Mouse (Mus musculus): ENCODE measurements around the gene AI597479. TPM values are rescaled to one million over a fixed set of nuclear protein-coding genes. Genes with fewer than 3 reads are reported as not detected.

Gene AI597479
- polyA plus RNA-seq, 1 experiment from 2014 or later, result 32.0 TPM

DNA sequence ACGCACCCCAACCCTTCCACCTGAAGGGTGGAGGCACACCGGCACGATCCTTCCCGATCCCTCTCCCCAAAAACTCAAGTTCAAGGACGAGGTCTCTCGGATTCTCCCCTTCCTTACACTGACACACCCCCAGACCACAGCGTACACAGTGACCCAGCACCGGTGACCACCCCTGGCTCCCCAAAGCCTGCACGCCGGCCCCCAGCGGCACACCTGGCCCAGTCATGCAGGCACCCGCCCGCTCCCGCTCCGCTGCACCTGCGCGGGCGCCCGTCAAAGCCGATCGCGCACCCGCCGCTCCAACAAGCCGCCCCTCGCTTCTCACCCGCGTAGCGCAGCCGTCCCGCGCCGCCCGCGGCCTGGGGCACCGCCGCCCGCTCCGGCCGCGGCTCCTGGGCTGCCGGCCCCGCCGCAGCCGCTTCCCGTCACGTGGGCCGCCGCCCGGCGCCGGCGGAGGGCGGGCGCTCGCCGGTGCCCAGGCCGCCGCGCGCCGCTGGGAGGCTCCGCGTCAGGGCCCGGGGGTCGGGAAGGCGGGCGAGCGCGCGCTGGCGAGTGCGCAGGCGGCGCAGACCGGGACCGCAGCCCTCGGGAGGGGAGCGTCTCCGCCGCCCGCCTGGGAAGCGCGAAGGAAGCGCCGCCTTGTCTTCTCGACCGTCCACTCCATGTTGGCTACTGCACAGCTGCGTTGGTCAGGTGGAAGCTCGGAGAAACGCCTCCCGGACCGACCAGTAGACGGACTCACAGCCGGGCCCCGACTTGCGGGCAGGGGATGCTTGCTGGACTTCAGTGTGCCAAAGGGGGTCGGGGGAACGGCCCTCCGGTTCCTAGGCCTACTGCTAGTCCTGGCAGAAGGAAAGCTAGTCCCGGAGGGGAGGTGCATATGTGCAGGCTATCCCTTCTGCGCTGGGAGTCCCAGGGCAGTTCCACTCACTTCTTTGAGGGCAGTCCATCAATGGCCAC is 6.2 kb upstream of the AI597479 start:
- H3K4me2 ChIP-seq, result peak overlapping the region; percentile 85
- H3K4me3 ChIP-seq (ENCODE audit: low read depth, low read length), result peak overlapping the region; percentile 67
- H3K27ac ChIP-seq (ENCODE audit: low read depth), result peak overlapping the region; percentile 62
- no peaks in the 10 kb centered on the region for H3K9me3 ChIP-seq (ENCODE audit: low read depth, low read length)
- H3K9ac ChIP-seq, result peak overlapping the region; percentile 82
- under 1% methylated on average over 102 of the region's 102 CpGs for WGBS
- DNase-seq (peak; percentile 79), ATAC-seq (ENCODE audit: insufficient read depth) (peak; percentile 88)
- H3K36me3 ChIP-seq (ENCODE audit: insufficient read depth), result no peaks in the 10 kb centered on the region
- H3K4me1 ChIP-seq (ENCODE audit: insufficient read depth), result no peaks in the 10 kb centered on the region
- no peaks in the 10 kb centered on the region for H3K27me3 ChIP-seq (ENCODE audit: insufficient read depth, low read length)
- TF ChIP-seq CTCF (IDR thresholded peaks at IDR 0.05; ENCODE audit: low read depth), result no peak

DNA sequence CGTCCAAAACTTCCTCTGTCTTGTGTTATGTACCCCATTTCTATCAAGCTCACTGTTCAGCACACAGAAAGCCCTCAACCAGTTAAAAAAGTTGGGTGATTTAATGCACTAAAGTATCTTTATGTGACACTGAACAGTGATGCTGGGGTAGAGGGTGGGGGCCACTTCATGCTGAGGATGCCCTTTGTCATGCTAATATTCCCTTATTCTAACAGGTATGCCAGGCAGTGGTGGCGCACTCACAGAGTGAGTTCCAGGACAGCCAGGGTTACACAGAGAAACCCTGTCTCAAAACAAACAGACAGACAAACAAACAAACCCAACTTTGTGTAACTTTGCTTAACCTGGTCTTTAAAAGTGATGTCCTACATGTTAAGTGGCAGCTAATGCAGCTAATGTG is 4.3 kb upstream of the AI597479 start:
- Histone ChIP-seq H3K27ac (ENCODE audit: low read depth) (no peak overlapping the region), H3K4me3 (ENCODE audit: low read depth, low read length) (no peak overlapping the region), H3K4me1 (ENCODE audit: insufficient read depth) (no peaks in the 10 kb centered on the region), H3K36me3 (ENCODE audit: insufficient read depth) (no peaks in the 10 kb centered on the region), H3K9me3 (ENCODE audit: low read depth, low read length) (no peaks in the 10 kb centered on the region), H3K4me2 (no peak overlapping the region), H3K27me3 (ENCODE audit: insufficient read depth, low read length) (no peaks in the 10 kb centered on the region), H3K9ac (no peak overlapping the region)
- TF ChIP-seq CTCF (IDR thresholded peaks at IDR 0.05; ENCODE audit: low read depth), result no peak
- ATAC-seq (ENCODE audit: insufficient read depth) (no peak), DNase-seq (no peak)
- 88% methylated on average over 2 of the region's 2 CpGs for WGBS

GRCm38 (mm10) chr1:43108729-43109128 is 10.2 kb downstream of the AI597479 start:
- no peaks in the 10 kb centered on the region for H3K27me3 ChIP-seq (ENCODE audit: insufficient read depth, low read length)
- H3K27ac ChIP-seq (ENCODE audit: low read depth), result no peak overlapping the region
- no peak for DNase-seq
- H3K4me1 ChIP-seq (ENCODE audit: insufficient read depth), result no peaks in the 10 kb centered on the region
- peaks cover 49% of the 10 kb centered on the region for H3K36me3 ChIP-seq (ENCODE audit: insufficient read depth)
- H3K9me3 ChIP-seq (ENCODE audit: low read depth, low read length), result no peaks in the 10 kb centered on the region; the same call in 1 of the 2 replicates
- no peak for TF ChIP-seq CTCF (IDR thresholded peaks at IDR 0.05; ENCODE audit: low read depth)
- no peak overlapping the region for H3K4me2 ChIP-seq
- 69% methylated on average over 2 of the region's 2 CpGs for WGBS
- H3K9ac ChIP-seq, result no peak overlapping the region
- no peak overlapping the region for H3K4me3 ChIP-seq (ENCODE audit: low read depth, low read length)
- no peak for ATAC-seq (ENCODE audit: insufficient read depth)

GRCm38 (mm10) chr1:43110556-43110955 is 12.0 kb downstream of the AI597479 start:
- Histone ChIP-seq H3K4me1 (ENCODE audit: insufficient read depth) (no peaks in the 10 kb centered on the region), H3K27me3 (ENCODE audit: insufficient read depth, low read length) (no peaks in the 10 kb centered on the region), H3K9me3 (ENCODE audit: low read depth, low read length) (no peaks in the 10 kb centered on the region), H3K9ac (no peak overlapping the region), H3K36me3 (ENCODE audit: insufficient read depth) (peaks cover 60% of the 10 kb centered on the region), H3K4me2 (no peak overlapping the region), H3K27ac (ENCODE audit: low read depth) (no peak overlapping the region), H3K4me3 (ENCODE audit: low read depth, low read length) (no peak overlapping the region)
- no peak for ATAC-seq (ENCODE audit: insufficient read depth)
- peak; percentile 74 for TF ChIP-seq CTCF (IDR thresholded peaks at IDR 0.05; ENCODE audit: low read depth)
- peak; percentile 69 for DNase-seq
- 51% methylated on average over 4 of the region's 4 CpGs for WGBS

DNA sequence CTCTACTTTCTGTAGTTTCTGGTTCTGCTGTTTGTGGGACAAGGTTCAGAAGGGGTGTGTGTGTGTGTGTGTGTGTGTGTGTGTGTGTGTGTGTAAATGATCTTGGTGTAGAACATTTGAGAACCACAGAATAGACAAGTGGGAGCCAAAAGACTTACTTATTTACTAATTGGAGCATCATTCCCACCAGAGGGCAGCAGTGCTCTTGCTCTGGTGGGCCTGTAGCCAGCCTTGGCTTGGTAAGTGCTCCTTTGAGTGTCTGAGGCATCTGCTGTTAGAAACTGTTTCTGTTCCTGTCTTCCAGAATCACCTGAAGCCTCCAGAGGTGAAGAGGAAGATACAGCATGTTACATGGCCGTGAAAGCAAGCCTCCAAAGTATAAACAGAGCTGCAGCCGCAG is 14.4 kb downstream of the AI597479 start:
- peak; percentile 85 for DNase-seq
- Histone ChIP-seq H3K4me2 (no peak overlapping the region), H3K9me3 (ENCODE audit: low read depth, low read length) (no peaks in the 10 kb centered on the region), H3K27me3 (ENCODE audit: insufficient read depth, low read length) (no peaks in the 10 kb centered on the region), H3K36me3 (ENCODE audit: insufficient read depth) (peaks cover 63% of the 10 kb centered on the region), H3K27ac (ENCODE audit: low read depth) (no peak overlapping the region), H3K9ac (no peak overlapping the region), H3K4me3 (ENCODE audit: low read depth, low read length) (no peak overlapping the region), H3K4me1 (ENCODE audit: insufficient read depth) (no peaks in the 10 kb centered on the region)
- whole genome bisulfite sequencing, result 75% methylated on average over 2 of the region's 2 CpGs
- ATAC-seq (ENCODE audit: insufficient read depth), result no peak
- TF ChIP-seq CTCF (IDR thresholded peaks at IDR 0.05; ENCODE audit: low read depth), result peak; percentile 69

- no peak overlapping the region for H3K4me3 ChIP-seq (ENCODE audit: low read depth, low read length)
- no peaks in the 10 kb centered on the region for H3K9me3 ChIP-seq (ENCODE audit: low read depth, low read length)
- H3K9ac ChIP-seq, result no peak overlapping the region
- TF ChIP-seq CTCF (IDR thresholded peaks at IDR 0.05; ENCODE audit: low read depth), result no peak
- no peak overlapping the region for H3K4me2 ChIP-seq
- H3K27ac ChIP-seq (ENCODE audit: low read depth), result no peak overlapping the region
- 96% methylated on average over 8 of the region's 8 CpGs for WGBS
- ATAC-seq (ENCODE audit: insufficient read depth) (no peak), DNase-seq (no peak)
- no peaks in the 10 kb centered on the region for H3K4me1 ChIP-seq (ENCODE audit: insufficient read depth)
- H3K36me3 ChIP-seq (ENCODE audit: insufficient read depth), result peaks cover 42% of the 10 kb centered on the region
- H3K27me3 ChIP-seq (ENCODE audit: insufficient read depth, low read length), result no peaks in the 10 kb centered on the region
Observed at GRCm38 (mm10) chr1:43117435-43117834, 18.9 kb downstream of the AI597479 start.

DNA sequence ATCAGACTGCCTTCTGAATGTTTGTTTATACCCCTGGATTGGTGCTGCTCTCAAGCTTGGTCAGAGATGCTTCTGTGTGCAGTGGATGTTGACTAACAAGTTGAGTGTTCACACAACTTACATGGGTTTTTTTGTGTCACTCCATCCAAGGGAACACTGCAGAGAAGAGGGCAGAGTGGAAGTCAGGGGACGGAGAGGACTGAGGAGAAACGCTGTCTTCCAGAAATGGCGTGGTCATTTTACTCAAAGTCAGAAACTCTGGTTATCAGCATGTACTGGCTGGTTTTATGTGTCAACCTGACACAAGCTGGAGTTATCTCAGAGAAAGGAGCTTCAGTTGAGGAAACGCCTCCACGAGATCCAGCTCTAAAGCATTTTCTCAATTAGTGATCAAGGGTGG is 22.4 kb downstream of the AI597479 start:
- no peak overlapping the region for H3K4me3 ChIP-seq (ENCODE audit: low read depth, low read length)
- no peaks in the 10 kb centered on the region for H3K9me3 ChIP-seq (ENCODE audit: low read depth, low read length)
- ATAC-seq (ENCODE audit: insufficient read depth) (no peak), DNase-seq (no peak)
- H3K4me2 ChIP-seq, result no peak overlapping the region
- WGBS, result 90% methylated on average over 5 of the region's 5 CpGs
- H3K36me3 ChIP-seq (ENCODE audit: insufficient read depth), result peaks cover 27% of the 10 kb centered on the region; the same call in 1 of the 2 replicates
- H3K4me1 ChIP-seq (ENCODE audit: insufficient read depth), result no peaks in the 10 kb centered on the region
- H3K27me3 ChIP-seq (ENCODE audit: insufficient read depth, low read length), result no peaks in the 10 kb centered on the region
- no peak overlapping the region for H3K27ac ChIP-seq (ENCODE audit: low read depth)
- no peak overlapping the region for H3K9ac ChIP-seq
- no peak for TF ChIP-seq CTCF (IDR thresholded peaks at IDR 0.05; ENCODE audit: low read depth)
